Mouse (Mus musculus) forebrain, embryonic 12.5 days (tissue): ENCODE data around the gene Hils1. TPM values are rescaled to one million over a fixed set of nuclear protein-coding genes. Genes with fewer than 3 reads are reported as not detected.
A peak's percentile ranks its signal among the peaks of the same experiment; 100 is the strongest.

Source experiments
- ATAC-seq: fragments of 200-750 bp; cut with Nextera tagmentation; 2 replicates; pipeline ENCODE4 v1.8.0; 2017; ENCODE audit warnings: moderate TSS enrichment; ENCODE audit not compliant: low FRiP score
- H3K27ac ChIP-seq: fragments of 300-500 bp; sonication (generic); 2 replicates; pipeline ENCODE4 v1.5.1; 2016; ENCODE audit warnings: mild to moderate bottlenecking
- H3K27me3 ChIP-seq: fragments of 300-500 bp; sonication (generic); 2 replicates; pipeline ENCODE4 v1.6.1; 2016; ENCODE audit warnings: mild to moderate bottlenecking
- H3K36me3 ChIP-seq: fragments of 300-500 bp; sonication (generic); replicated peaks from 2 replicates; pipeline ENCODE4 v1.6.1; 2016; ENCODE audit warnings: mild to moderate bottlenecking
- H3K4me1 ChIP-seq: fragments of 300-500 bp; sonication (generic); 2 replicates; pipeline ENCODE4 v1.6.1; 2016
- H3K4me2 ChIP-seq: fragments of 300-500 bp; sonication (generic); 2 replicates; pipeline ENCODE4 v1.6.1; 2016; ENCODE audit warnings: mild to moderate bottlenecking, moderate library complexity
- H3K4me3 ChIP-seq: fragments of 300-500 bp; sonication (generic); replicated peaks from 2 replicates; pipeline ENCODE4 v1.5.1; 2016; ENCODE audit warnings: mild to moderate bottlenecking
- H3K9ac ChIP-seq: fragments of 300-500 bp; sonication (generic); 2 replicates; pipeline ENCODE4 v1.6.1; 2016; ENCODE audit warnings: mild to moderate bottlenecking
- H3K9me3 ChIP-seq: fragments of 300-500 bp; sonication (generic); 2 replicates; pipeline ENCODE4 v1.6.1; 2016
- WGBS: fragments of 180-500 bp; shearing (Covaris S2); methylation state at CpG from one replicate; pipeline ENCODE4 v1.1.7; 2016; 5-methylcytosine and 5-hydroxymethylcytosine counted together
- polyA plus RNA-seq: library from polyadenylated mRNA; unstranded; fragments of >200 nt; fragmentation: Nextera tagmentation; extraction: Ambion mirVana; gene quantifications from 2 replicates; pipeline ENCODE4 v1.2.1, GENCODE M21; 2016

Hils1 gene
- polyA plus RNA-seq, 1 experiment from 2014 or later: not detected

GRCm38 (mm10) chr11:94991641-94992479, 24.5 kb downstream of the Hils1 start:
- no peaks in the 10 kb centered on the region for H3K9me3 ChIP-seq
- H3K27me3 ChIP-seq: no peaks in the 10 kb centered on the region
- H3K4me3 ChIP-seq: peak overlapping the region; percentile 96
- ATAC-seq: no peak
- H3K27ac ChIP-seq: peak overlapping the region; percentile 94
- peak overlapping the region; percentile 97 for H3K4me2 ChIP-seq
- WGBS: under 1% methylated on average over 94 of the region's 99 CpGs
- peaks cover 82% of the 10 kb centered on the region for H3K4me1 ChIP-seq
- peak overlapping the region; percentile 94 for H3K9ac ChIP-seq
- peaks cover 9% of the 10 kb centered on the region for H3K36me3 ChIP-seq

GRCm38 (mm10) chr11:94992480-94992753, 25.0 kb downstream of the Hils1 start:
- Histone ChIP-seq H3K4me1 (peaks cover 77% of the 10 kb centered on the region), H3K4me2 (peak overlapping the region; percentile 97), H3K9ac (peak overlapping the region; percentile 94), H3K4me3 (peak overlapping the region; percentile 96), H3K27ac (peak overlapping the region; percentile 94), H3K27me3 (no peaks in the 10 kb centered on the region), H3K36me3 (peaks cover 15% of the 10 kb centered on the region), H3K9me3 (no peaks in the 10 kb centered on the region)
- ATAC-seq: no peak
- under 1% methylated on average over 20 of the region's 20 CpGs for WGBS

- peak overlapping the region; percentile 96 for H3K4me3 ChIP-seq
- no peaks in the 10 kb centered on the region for H3K9me3 ChIP-seq
- no peaks in the 10 kb centered on the region for H3K27me3 ChIP-seq
- peak overlapping the region; percentile 94 for H3K27ac ChIP-seq
- H3K4me2 ChIP-seq: peak overlapping the region; percentile 97
- ATAC-seq: no peak
- peaks cover 77% of the 10 kb centered on the region for H3K4me1 ChIP-seq
- peaks cover 21% of the 10 kb centered on the region for H3K36me3 ChIP-seq
- peak overlapping the region; percentile 94 for H3K9ac ChIP-seq
- WGBS: 1% methylated on average over 22 of the region's 22 CpGs
Measured at GRCm38 (mm10) chr11:94992754-94993606, 25.6 kb downstream of the Hils1 start.

GRCm38 (mm10) chr11:94994208-94994814, 26.9 kb downstream of the Hils1 start:
- ATAC-seq: no peak
- H3K9ac ChIP-seq: peak overlapping the region; percentile 94
- peaks cover 34% of the 10 kb centered on the region for H3K36me3 ChIP-seq
- peak overlapping the region; percentile 96 for H3K4me3 ChIP-seq
- peaks cover 65% of the 10 kb centered on the region for H3K4me1 ChIP-seq
- no peaks in the 10 kb centered on the region for H3K27me3 ChIP-seq
- H3K27ac ChIP-seq: no peak overlapping the region
- peak overlapping the region; percentile 97 for H3K4me2 ChIP-seq
- WGBS: 63% methylated on average over 10 of the region's 10 CpGs
- no peaks in the 10 kb centered on the region for H3K9me3 ChIP-seq

GRCm38 (mm10) chr11:94994947-94995772, 27.8 kb downstream of the Hils1 start:
- peak overlapping the region; percentile 97 for H3K4me2 ChIP-seq
- H3K4me3 ChIP-seq: peak overlapping the region; percentile 96
- no peaks in the 10 kb centered on the region for H3K9me3 ChIP-seq
- 87% methylated on average over 11 of the region's 11 CpGs for WGBS
- peaks cover 62% of the 10 kb centered on the region for H3K4me1 ChIP-seq
- H3K27me3 ChIP-seq: no peaks in the 10 kb centered on the region
- 0 out of 2 replicates have a peak overlapping the region, but pooled peaks have one; percentile 2 for H3K27ac ChIP-seq
- no peak for ATAC-seq
- H3K9ac ChIP-seq: peak overlapping the region; percentile 94; the same call in 1 of the 2 replicates
- peaks cover 42% of the 10 kb centered on the region for H3K36me3 ChIP-seq

- no peaks in the 10 kb centered on the region for H3K27me3 ChIP-seq
- peak overlapping the region; percentile 97; the same call in 1 of the 2 replicates for H3K4me2 ChIP-seq
- peaks cover 51% of the 10 kb centered on the region for H3K36me3 ChIP-seq
- no peaks in the 10 kb centered on the region for H3K9me3 ChIP-seq
- no peak for ATAC-seq
- WGBS: 87% methylated on average over 8 of the region's 8 CpGs
- no peak overlapping the region for H3K9ac ChIP-seq
- peaks cover 66% of the 10 kb centered on the region for H3K4me1 ChIP-seq
- 0 out of 2 replicates have a peak overlapping the region, but pooled peaks have one; percentile 2 for H3K27ac ChIP-seq
- H3K4me3 ChIP-seq: no peak overlapping the region
Measured at GRCm38 (mm10) chr11:94996101-94996500, 28.7 kb downstream of the Hils1 start.

GRCm38 (mm10) chr11:94996984-94997383, 29.6 kb downstream of the Hils1 start:
- Histone ChIP-seq H3K9me3 (no peaks in the 10 kb centered on the region), H3K9ac (no peak overlapping the region), H3K27ac (no peak overlapping the region), H3K4me1 (peaks cover 70% of the 10 kb centered on the region), H3K4me2 (no peak overlapping the region), H3K36me3 (peaks cover 58% of the 10 kb centered on the region), H3K27me3 (no peaks in the 10 kb centered on the region), H3K4me3 (no peak overlapping the region)
- 92% methylated on average over 6 of the region's 6 CpGs for WGBS
- ATAC-seq: no peak

- Histone ChIP-seq H3K36me3 (peaks cover 64% of the 10 kb centered on the region), H3K9ac (no peak overlapping the region), H3K4me3 (no peak overlapping the region), H3K27ac (0 out of 2 replicates have a peak overlapping the region, but pooled peaks have one; percentile 37), H3K27me3 (no peaks in the 10 kb centered on the region), H3K4me2 (no peak overlapping the region), H3K9me3 (no peaks in the 10 kb centered on the region), H3K4me1 (peaks cover 65% of the 10 kb centered on the region)
- WGBS: 84% methylated on average over 5 of the region's 5 CpGs
- no peak for ATAC-seq
Measured at GRCm38 (mm10) chr11:94997596-94997995, 30.2 kb downstream of the Hils1 start.

- H3K4me1 ChIP-seq: peaks cover 60% of the 10 kb centered on the region
- H3K4me3 ChIP-seq: no peak overlapping the region
- no peaks in the 10 kb centered on the region for H3K27me3 ChIP-seq
- 0 out of 2 replicates have a peak overlapping the region, but pooled peaks have one; percentile 37 for H3K27ac ChIP-seq
- WGBS: 79% methylated on average over 16 of the region's 16 CpGs
- H3K4me2 ChIP-seq: no peak overlapping the region
- H3K9me3 ChIP-seq: no peaks in the 10 kb centered on the region
- H3K36me3 ChIP-seq: peaks cover 69% of the 10 kb centered on the region
- H3K9ac ChIP-seq: no peak overlapping the region
- ATAC-seq: no peak
Measured at GRCm38 (mm10) chr11:94998041-94998531, 30.7 kb downstream of the Hils1 start.

GRCm38 (mm10) chr11:95000128-95000527, 32.7 kb downstream of the Hils1 start:
- no peak for ATAC-seq
- Histone ChIP-seq H3K9me3 (no peaks in the 10 kb centered on the region), H3K4me2 (peak overlapping the region; percentile 15), H3K4me1 (peaks cover 39% of the 10 kb centered on the region), H3K27me3 (no peaks in the 10 kb centered on the region), H3K27ac (peak overlapping the region; percentile 83), H3K4me3 (no peak overlapping the region), H3K9ac (no peak overlapping the region), H3K36me3 (peaks cover 89% of the 10 kb centered on the region)
- 76% methylated on average over 8 of the region's 8 CpGs for WGBS

GRCm38 (mm10) chr11:95000548-95000947, 33.2 kb downstream of the Hils1 start:
- H3K36me3 ChIP-seq: peaks cover 94% of the 10 kb centered on the region
- H3K4me1 ChIP-seq: peaks cover 37% of the 10 kb centered on the region
- no peak for ATAC-seq
- H3K27ac ChIP-seq: peak overlapping the region; percentile 83
- WGBS: 62% methylated on average over 4 of the region's 4 CpGs
- H3K27me3 ChIP-seq: no peaks in the 10 kb centered on the region
- no peaks in the 10 kb centered on the region for H3K9me3 ChIP-seq
- peak overlapping the region; percentile 15 for H3K4me2 ChIP-seq
- no peak overlapping the region for H3K4me3 ChIP-seq
- H3K9ac ChIP-seq: peak overlapping the region; percentile 14; the same call in 1 of the 2 replicates
